28 mouse cellular contexts compared by ENCODE assay signal in the genomic region with DNA sequence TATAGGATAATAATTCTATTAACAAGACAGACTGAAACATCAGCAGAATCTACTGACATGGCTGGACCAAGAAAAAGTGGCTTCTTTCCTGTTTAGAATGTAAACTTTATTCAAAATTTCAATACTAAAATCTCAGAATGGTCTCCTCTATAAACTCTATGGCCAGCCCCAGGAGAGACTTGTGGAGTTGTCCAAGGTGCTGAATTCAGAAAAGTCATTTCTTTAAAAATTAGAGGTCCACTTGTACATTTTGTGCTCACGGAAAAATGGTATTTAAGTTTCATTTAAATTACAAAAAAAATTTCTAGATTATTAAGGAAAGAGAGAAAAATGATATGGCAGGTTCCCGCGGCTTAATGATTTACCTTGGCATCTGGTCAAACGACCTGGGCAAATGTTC.
DNase-seq lines count a peak whose midpoint lies in the region; ATAC-seq and TF ChIP-seq lines count a peak whose summit lies in the region.
"Had no signal": no experiment of that assay in that cellular context is flagged by ENCODE, and none has a peak within 500 bp of the region (broad histone marks: within the 10 kb centered on the region; RNA-seq: fewer than 3 reads in every experiment).

No protein-coding gene starts in this region.

- WGBS in limb, embryonic 14.5 days = 80% methylated on average over 4 of the region's 4 CpGs
- WGBS in limb, embryonic 10.5 days = 90% methylated on average over 4 of the region's 4 CpGs
- 85% methylated on average over 4 of the region's 4 CpGs for WGBS in embryonic facial prominence, embryonic 14.5 days
- 73% methylated on average over 4 of the region's 4 CpGs for WGBS in stomach, postnatal 0 days

- no peak for TF ChIP-seq CTCF in MEL (IDR thresholded peaks at IDR 0.05 in 2 of 3, conservative IDR thresholded peaks at IDR 0.05 in 1 of 3; ENCODE audit: control insufficient read depth in 1 of 3, insufficient read depth in 1 of 3, low read depth in 2 of 3, low read length in 3 of 3, poor library complexity in 1 of 3, severe bottlenecking in 1 of 3)
- no peak for TF ChIP-seq CTCF in stomach, postnatal 0 days (IDR thresholded peaks at IDR 0.05; ENCODE audit: low read depth)

- TF ChIP-seq EP300 in MEL (IDR thresholded peaks at IDR 0.05; ENCODE audit: low read depth in 1 of 2, low read length in 2 of 2) = no peak
- no peak for TF ChIP-seq EP300 in stomach, postnatal 0 days (optimal IDR thresholded peaks at IDR 0.05)

- H3K79me2 ChIP-seq in MEL (ENCODE audit: control insufficient read depth, insufficient read depth, low read length, poor library complexity) = no peaks in the 10 kb centered on the region

- peak; percentile 31 for DNase-seq in limb, embryonic 14.5 days (ENCODE audit: low spot score)
- no peak for DNase-seq in limb, embryonic 10.5 days (ENCODE audit: low spot score)
- DNase-seq in MEL (ENCODE audit: low read depth, low spot score) = peak; percentile 11
- DNase-seq in R1 (ENCODE audit: low read depth, low spot score) = peak; percentile 3
- peak; percentile 16 for DNase-seq in embryonic facial prominence, embryonic 14.5 days (ENCODE audit: low spot score)
- no peak for DNase-seq in stomach, postnatal 0 days (ENCODE audit: low spot score)
- no peak for DNase-seq in adrenal gland, adult 8-10 months
- DNase-seq: adrenal gland, adult 2 months; cerebellum, adult 8-10 months; cerebellum, postnatal 25 days; gastrocnemius, postnatal 14 days; heart, postnatal 14 days; kidney, adult 2 months; kidney, postnatal 10 days; layer of hippocampus, postnatal 36 days; lung, postnatal 36 days; midbrain, embryonic 14.5 days; thymus, adult 2 months; thymus, postnatal 4 days had no signal

- no peak overlapping the region for H3K27ac ChIP-seq in limb, embryonic 14.5 days (replicated peaks; ENCODE audit: low read depth, low read length)
- no peak overlapping the region for H3K27ac ChIP-seq in limb, embryonic 10.5 days
- H3K27ac ChIP-seq in MEL (ENCODE audit: control insufficient read depth, low read depth, low read length) = no peak overlapping the region
- no peak overlapping the region for H3K27ac ChIP-seq in embryonic facial prominence, embryonic 14.5 days (replicated peaks; ENCODE audit: low read depth, low read length)
- H3K27ac ChIP-seq in stomach, postnatal 0 days (replicated peaks) = no peak overlapping the region
- H3K27ac ChIP-seq: embryonic facial prominence, embryonic 12.5 days; hindbrain, embryonic 10.5 days; hindbrain, postnatal 0 days; intestine, embryonic 15.5 days; liver, embryonic 15.5 days had no signal

- TF ChIP-seq POLR2A in limb, embryonic 14.5 days (IDR thresholded peaks at IDR 0.05; ENCODE audit: borderline replicate concordance, extremely low read depth, insufficient read depth, insufficient read length) = no peak
- TF ChIP-seq POLR2A in MEL (IDR thresholded peaks at IDR 0.05; ENCODE audit: control insufficient read depth in 1 of 2, insufficient read depth in 1 of 2, low read depth in 1 of 2, low read length in 2 of 2, poor library complexity in 1 of 2) = no peak

- no peaks in the 10 kb centered on the region for H3K4me1 ChIP-seq in limb, embryonic 14.5 days (ENCODE audit: control insufficient read depth, insufficient read depth, low read length)
- no peaks in the 10 kb centered on the region for H3K4me1 ChIP-seq in limb, embryonic 10.5 days
- no peaks in the 10 kb centered on the region for H3K4me1 ChIP-seq in MEL (ENCODE audit: control insufficient read depth in 1 of 2, insufficient read depth in 2 of 2, low read length in 2 of 2)
- H3K4me1 ChIP-seq in embryonic facial prominence, embryonic 14.5 days (ENCODE audit: control insufficient read depth, insufficient read depth, low read length) = no peaks in the 10 kb centered on the region
- H3K4me1 ChIP-seq in stomach, postnatal 0 days (replicated peaks; ENCODE audit: control insufficient read depth, insufficient read depth) = no peaks in the 10 kb centered on the region
- H3K4me1 ChIP-seq: embryonic facial prominence, embryonic 12.5 days; hindbrain, embryonic 10.5 days; intestine, embryonic 15.5 days; liver, embryonic 15.5 days had no signal

- no peak for ATAC-seq in limb, embryonic 14.5 days (ENCODE audit: low FRiP score, low read depth)
- ATAC-seq in embryonic facial prominence, embryonic 14.5 days (ENCODE audit: low read depth) = no peak
- ATAC-seq in stomach, postnatal 0 days (ENCODE audit: low FRiP score, low TSS enrichment) = no peak
- ATAC-seq: forebrain, embryonic 16.5 days; hindbrain, postnatal 0 days; intestine, embryonic 15.5 days; Patski had no signal

- no peaks in the 10 kb centered on the region for H3K36me3 ChIP-seq in limb, embryonic 14.5 days (ENCODE audit: control insufficient read depth, insufficient read depth, low read length)
- H3K36me3 ChIP-seq in limb, embryonic 10.5 days = no peaks in the 10 kb centered on the region
- no peaks in the 10 kb centered on the region for H3K36me3 ChIP-seq in MEL (ENCODE audit: control insufficient read depth in 1 of 2, insufficient read depth in 2 of 2, low read length in 2 of 2)
- no peaks in the 10 kb centered on the region for H3K36me3 ChIP-seq in embryonic facial prominence, embryonic 14.5 days (ENCODE audit: control insufficient read depth, insufficient read depth, low read length)
- H3K36me3 ChIP-seq in stomach, postnatal 0 days (ENCODE audit: control insufficient read depth, insufficient read depth, low read length) = no peaks in the 10 kb centered on the region
- H3K36me3 ChIP-seq: embryonic facial prominence, embryonic 12.5 days; hindbrain, embryonic 10.5 days; intestine, embryonic 15.5 days; liver, embryonic 15.5 days had no signal

- no peak overlapping the region for H3K4me2 ChIP-seq in limb, embryonic 14.5 days (replicated peaks; ENCODE audit: low read depth, low read length, severe bottlenecking)
- H3K4me2 ChIP-seq in embryonic facial prominence, embryonic 14.5 days (ENCODE audit: low read depth, low read length) = no peak overlapping the region
- no peak overlapping the region for H3K4me2 ChIP-seq in stomach, postnatal 0 days (replicated peaks; ENCODE audit: low read depth)
- H3K4me2 ChIP-seq: embryonic facial prominence, embryonic 12.5 days; intestine, embryonic 15.5 days; liver, embryonic 15.5 days had no signal

- no peak overlapping the region for H3K9ac ChIP-seq in limb, embryonic 14.5 days (ENCODE audit: low read depth, low read length, severe bottlenecking)
- H3K9ac ChIP-seq in MEL (ENCODE audit: control insufficient read depth, low read depth, low read length, poor library complexity, severe bottlenecking) = no peak overlapping the region
- no peak overlapping the region for H3K9ac ChIP-seq in embryonic facial prominence, embryonic 14.5 days (ENCODE audit: low read depth, low read length)
- H3K9ac ChIP-seq in stomach, postnatal 0 days (ENCODE audit: low read length) = no peak overlapping the region
- H3K9ac ChIP-seq: embryonic facial prominence, embryonic 12.5 days; intestine, embryonic 15.5 days; liver, embryonic 15.5 days had no signal

- H3K9me3 ChIP-seq in limb, embryonic 14.5 days (ENCODE audit: control insufficient read depth, low read length) = no peaks in the 10 kb centered on the region
- no peaks in the 10 kb centered on the region for H3K9me3 ChIP-seq in limb, embryonic 10.5 days (replicated peaks)
- H3K9me3 ChIP-seq in MEL (replicated peaks; ENCODE audit: insufficient read depth, low read length) = no peaks in the 10 kb centered on the region
- H3K9me3 ChIP-seq in embryonic facial prominence, embryonic 14.5 days (ENCODE audit: control insufficient read depth, low read length) = no peaks in the 10 kb centered on the region
- H3K9me3 ChIP-seq in stomach, postnatal 0 days (ENCODE audit: control insufficient read depth, low read length) = no peaks in the 10 kb centered on the region
- H3K9me3 ChIP-seq: embryonic facial prominence, embryonic 12.5 days; hindbrain, embryonic 10.5 days; intestine, embryonic 15.5 days; liver, embryonic 15.5 days had no signal

- TF ChIP-seq RAD21 in MEL (IDR thresholded peaks at IDR 0.05; ENCODE audit: low read depth, low read length) = no peak

- H3K4me3 ChIP-seq in limb, embryonic 14.5 days (replicated peaks; ENCODE audit: low read length) = no peak overlapping the region
- H3K4me3 ChIP-seq in limb, embryonic 10.5 days = no peak overlapping the region
- H3K4me3 ChIP-seq in MEL (ENCODE audit: control insufficient read depth in 1 of 2, insufficient read depth in 1 of 2, low read depth in 2 of 2, low read length in 2 of 2) = no peak overlapping the region
- H3K4me3 ChIP-seq in embryonic facial prominence, embryonic 14.5 days (ENCODE audit: low read depth, low read length) = no peak overlapping the region
- no peak overlapping the region for H3K4me3 ChIP-seq in stomach, postnatal 0 days (ENCODE audit: low read depth, low read length)
- H3K4me3 ChIP-seq: embryonic facial prominence, embryonic 12.5 days; erythroblast, embryonic 14.5 days; hindbrain, embryonic 10.5 days; intestine, embryonic 15.5 days; liver, embryonic 15.5 days had no signal

- no peaks in the 10 kb centered on the region for H3K27me3 ChIP-seq in limb, embryonic 14.5 days (ENCODE audit: control insufficient read depth, insufficient read depth, low read length)
- no peaks in the 10 kb centered on the region for H3K27me3 ChIP-seq in limb, embryonic 10.5 days (ENCODE audit: low read depth, poor library complexity, severe bottlenecking)
- H3K27me3 ChIP-seq in MEL (ENCODE audit: control insufficient read depth in 1 of 2, insufficient read depth in 2 of 2, low read length in 2 of 2) = no peaks in the 10 kb centered on the region
- no peaks in the 10 kb centered on the region for H3K27me3 ChIP-seq in embryonic facial prominence, embryonic 14.5 days (replicated peaks; ENCODE audit: control insufficient read depth, insufficient read depth, low read length)
- H3K27me3 ChIP-seq in stomach, postnatal 0 days (ENCODE audit: control insufficient read depth, insufficient read depth, low read length) = no peaks in the 10 kb centered on the region
- H3K27me3 ChIP-seq: CH12.LX; embryonic facial prominence, embryonic 12.5 days; intestine, embryonic 15.5 days; liver, embryonic 15.5 days; Patski had no signal

TF ChIP-seq in MEL, 35 proteins besides CTCF, POLR2A, EP300 and RAD21 (continues in another document):
- TF ChIP-seq ZMIZ1 (IDR thresholded peaks at IDR 0.05; ENCODE audit: low read depth, low read length) (no peak), KAT2A (conservative IDR thresholded peaks at IDR 0.05; ENCODE audit: low read depth, low read length) (no peak), NRF1 (IDR thresholded peaks at IDR 0.05; ENCODE audit: insufficient read depth, low read depth, low read length, poor library complexity, severe bottlenecking) (no peak), TBP (IDR thresholded peaks at IDR 0.05; ENCODE audit: low read depth, low read length) (no peak), TCF12 (IDR thresholded peaks at IDR 0.05; ENCODE audit: low read depth, low read length) (no peak), USF2 (IDR thresholded peaks at IDR 0.05; ENCODE audit: borderline replicate concordance in 1 of 2, insufficient read depth in 1 of 2, low read depth in 1 of 2, low read length in 2 of 2) (no peak), MAZ (IDR thresholded peaks at IDR 0.05; ENCODE audit: low read depth, low read length) (no peak), USF1 (IDR thresholded peaks at IDR 0.05; ENCODE audit: low read depth, low read length) (no peak), ZNF384 (IDR thresholded peaks at IDR 0.05; ENCODE audit: low read depth, low read length) (no peak), TAL1 (IDR thresholded peaks at IDR 0.05; ENCODE audit: low read length) (no peak)

Comparison
In these comparisons a context has a peak if more than half of its experiments do, and no peak if none do; other contexts are left out.
1. DNase-seq: peak in limb, embryonic 14.5 days (single experiment), MEL (single experiment), R1 (single experiment) and embryonic facial prominence, embryonic 14.5 days (single experiment); none in limb, embryonic 10.5 days (single experiment), stomach, postnatal 0 days (single experiment) and adrenal gland, adult 8-10 months (single experiment).